Mouse (Mus musculus): ENCODE measurements around the gene Adap2. TPM values are rescaled to one million over a fixed set of nuclear protein-coding genes. Genes with fewer than 3 reads are reported as not detected.
"Not testable (repeated sequence)": the region's sequence is repeated elsewhere in the genome, so short reads cannot be mapped to it uniquely, and the experiment has no call there.

Adap2 gene
- total RNA-seq, 2 experiments from 2014 or later: 1.8 to 2.5 TPM

GRCm38 (mm10) chr11:80185441-80185976 is 31.6 kb downstream of the Adap2 start:
- not testable (repeated sequence) for ATAC-seq (replicated peaks; ENCODE audit: low FRiP score, poor library complexity, severe bottlenecking)

- ATAC-seq (replicated peaks; ENCODE audit: low FRiP score, poor library complexity, severe bottlenecking): no peak
Measured at GRCm38 (mm10) chr11:80190280-80190679, 36.4 kb downstream of the Adap2 start.

- ATAC-seq (replicated peaks; ENCODE audit: low FRiP score, poor library complexity, severe bottlenecking): no peak
Measured at GRCm38 (mm10) chr11:80193827-80194226, 39.9 kb downstream of the Adap2 start.

GRCm38 (mm10) chr11:80196351-80196750 is 42.4 kb downstream of the Adap2 start:
- ATAC-seq (replicated peaks; ENCODE audit: low FRiP score, poor library complexity, severe bottlenecking): no peak

GRCm38 (mm10) chr11:80199316-80199715 is 45.4 kb downstream of the Adap2 start:
- ATAC-seq (replicated peaks; ENCODE audit: low FRiP score, poor library complexity, severe bottlenecking): no peak

GRCm38 (mm10) chr11:80199773-80200172 is 45.9 kb downstream of the Adap2 start:
- ATAC-seq (replicated peaks; ENCODE audit: low FRiP score, poor library complexity, severe bottlenecking): no peak

GRCm38 (mm10) chr11:80200326-80200725 is 46.4 kb downstream of the Adap2 start:
- no peak for ATAC-seq (replicated peaks; ENCODE audit: low FRiP score, poor library complexity, severe bottlenecking)

GRCm38 (mm10) chr11:80202296-80202695 is 48.4 kb downstream of the Adap2 start:
- no peak for ATAC-seq (replicated peaks; ENCODE audit: low FRiP score, poor library complexity, severe bottlenecking)

GRCm38 (mm10) chr11:80204037-80204436 is 50.1 kb downstream of the Adap2 start:
- no peak for ATAC-seq (replicated peaks; ENCODE audit: low FRiP score, poor library complexity, severe bottlenecking)

- ATAC-seq (replicated peaks; ENCODE audit: low FRiP score, poor library complexity, severe bottlenecking): no peak
Measured at GRCm38 (mm10) chr11:80204941-80205340, 51.0 kb downstream of the Adap2 start.

- peak; percentile 20; the same call in 1 of the 2 replicates for ATAC-seq (replicated peaks; ENCODE audit: low FRiP score, poor library complexity, severe bottlenecking)
Measured at GRCm38 (mm10) chr11:80208465-80208859, 54.6 kb downstream of the Adap2 start.

- ATAC-seq (replicated peaks; ENCODE audit: low FRiP score, poor library complexity, severe bottlenecking): peak; percentile 93
Measured at GRCm38 (mm10) chr11:80208860-80209800, 55.2 kb downstream of the Adap2 start, which contains the start of gene Rhot1. Gene Rhot1, plus strand, starts transcription at chr11:80209019.

GRCm38 (mm10) chr11:80210321-80210720 is 56.4 kb downstream of the Adap2 start:
- no peak for ATAC-seq (replicated peaks; ENCODE audit: low FRiP score, poor library complexity, severe bottlenecking)

- no peak for ATAC-seq (replicated peaks; ENCODE audit: low FRiP score, poor library complexity, severe bottlenecking)
Measured at GRCm38 (mm10) chr11:80212282-80212681, 58.4 kb downstream of the Adap2 start.

- no peak for ATAC-seq (replicated peaks; ENCODE audit: low FRiP score, poor library complexity, severe bottlenecking)
Measured at GRCm38 (mm10) chr11:80215291-80215690, 61.4 kb downstream of the Adap2 start.

- no peak for ATAC-seq (replicated peaks; ENCODE audit: low FRiP score, poor library complexity, severe bottlenecking)
Measured at GRCm38 (mm10) chr11:80218657-80219293, 64.9 kb downstream of the Adap2 start.

Other genes with a start within 250 kb of the Adap2 start
- 8.3 and 20.5 TPM in 2 replicates for gene Utp6, start 191.7 kb upstream of the Adap2 start, total RNA-seq (2015; ENCODE audit: low replicate concordance)
- 12.3 and 12.8 TPM in 2 replicates for gene Utp6, start 191.7 kb upstream of the Adap2 start, total RNA-seq (2017; ENCODE audit: low replicate concordance)
- gene Suz12, start 161.0 kb upstream of the Adap2 start, total RNA-seq (2015; ENCODE audit: low replicate concordance): 146 and 189 TPM in 2 replicates
- 117 and 168 TPM in 2 replicates for gene Suz12, start 161.0 kb upstream of the Adap2 start, total RNA-seq (2017; ENCODE audit: low replicate concordance)
- 67.0 and 103 TPM in 2 replicates for gene Crlf3, start 73.1 kb upstream of the Adap2 start, total RNA-seq (2015; ENCODE audit: low replicate concordance)
- 92.1 and 92.8 TPM in 2 replicates for gene Crlf3, start 73.1 kb upstream of the Adap2 start, total RNA-seq (2017; ENCODE audit: low replicate concordance)
- 89.0 and 95.2 TPM in 2 replicates for gene Atad5, start 64.7 kb upstream of the Adap2 start, total RNA-seq (2015; ENCODE audit: low replicate concordance)
- gene Atad5, start 64.7 kb upstream of the Adap2 start, total RNA-seq (2017; ENCODE audit: low replicate concordance): 80.3 and 86.0 TPM in 2 replicates
- gene Tefm, start 11.9 kb upstream of the Adap2 start, total RNA-seq (2015; ENCODE audit: low replicate concordance): 2.9 and 3.4 TPM in 2 replicates
- gene Tefm, start 11.9 kb upstream of the Adap2 start, total RNA-seq (2017; ENCODE audit: low replicate concordance): 3.7 and 5.8 TPM in 2 replicates
- 1.7 and 3.6 TPM in 2 replicates for gene Rnf135, start 29.7 kb downstream of the Adap2 start, total RNA-seq (2015; ENCODE audit: low replicate concordance)
- 1.5 TPM in 1 of 2 replicates, not detected in the other for gene Rnf135, start 29.7 kb downstream of the Adap2 start, total RNA-seq (2017; ENCODE audit: low replicate concordance)
- gene Rhot1, start 54.9 kb downstream of the Adap2 start, total RNA-seq (2015; ENCODE audit: low replicate concordance): 10.1 and 14.4 TPM in 2 replicates
- gene Rhot1, start 54.9 kb downstream of the Adap2 start, total RNA-seq (2017; ENCODE audit: low replicate concordance): 3.4 and 10.5 TPM in 2 replicates
- not detected in 2 replicates for gene Rhbdl3, start 146.8 kb downstream of the Adap2 start, total RNA-seq (2015; ENCODE audit: low replicate concordance)
- gene Rhbdl3, start 146.8 kb downstream of the Adap2 start, total RNA-seq (2017; ENCODE audit: low replicate concordance): not detected in 2 replicates
- 5.8 and 7.5 TPM in 2 replicates for gene 5730455P16Rik, start 223.9 kb downstream of the Adap2 start, total RNA-seq (2015; ENCODE audit: low replicate concordance)
- gene 5730455P16Rik, start 223.9 kb downstream of the Adap2 start, total RNA-seq (2017; ENCODE audit: low replicate concordance): 4.5 and 5.8 TPM in 2 replicates
- gene Zfp207, start 229.2 kb downstream of the Adap2 start, total RNA-seq (2015; ENCODE audit: low replicate concordance): 426 and 462 TPM in 2 replicates
- gene Zfp207, start 229.2 kb downstream of the Adap2 start, total RNA-seq (2017; ENCODE audit: low replicate concordance): 295 and 332 TPM in 2 replicates